Mouse (Mus musculus) olfactory bulb, adult 2 months (tissue): ENCODE measurements around the gene Olfr1255.

Experiments
- CTCF ChIP-seq: fragments of 200-500 bp; IDR thresholded peaks from 2 replicates; pipeline ENCODE4 v1.5.1; 2012; ENCODE audit warnings: low read depth, mild to moderate bottlenecking, low read length, moderate library complexity; ENCODE audit not compliant: insufficient read depth
- POLR2A ChIP-seq: fragments of 200-500 bp; IDR thresholded peaks from 2 replicates; pipeline ENCODE4 v1.6.1; 2012; ENCODE audit warnings: mild to moderate bottlenecking, low read depth, low read length, moderate library complexity; ENCODE audit not compliant: insufficient read depth

DNA sequence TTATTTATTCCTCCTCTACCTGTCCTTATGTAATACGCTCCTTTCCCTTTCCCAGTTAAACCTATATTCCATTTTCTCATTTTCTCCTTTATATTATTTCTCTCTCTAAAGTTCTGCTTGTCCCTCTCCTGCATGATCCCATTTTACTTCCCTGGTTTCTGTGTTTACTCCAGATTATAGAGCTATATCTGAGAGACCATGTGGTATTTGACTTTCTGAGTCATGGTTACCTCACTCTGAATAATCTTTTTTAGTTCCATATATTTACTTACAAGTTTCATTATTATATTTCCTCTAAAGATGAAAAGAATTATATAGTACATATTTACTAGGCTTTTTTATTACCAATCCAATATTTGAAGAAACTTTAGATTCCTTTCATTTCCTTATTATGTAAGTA, 37.4 kb downstream of the Olfr1255 start:
- TF ChIP-seq POLR2A (no peak), CTCF (no peak)
